Mouse (Mus musculus) heart, postnatal 14 days (tissue): ENCODE results near the gene Gal3st2. TPM values are rescaled to one million over a fixed set of nuclear protein-coding genes. Genes with fewer than 3 reads are reported as not detected.
"Not testable (repeated sequence)": the region's sequence is repeated elsewhere in the genome, so short reads cannot be mapped to it uniquely, and the experiment has no call there.

Experiments
- DNase-seq, 2 experiments: peaks; one replicate each; pipeline ENCODE4 v3.0.0; 2021 to 2022
- intact Hi-C: fragments of 180-260 bp; cut with DNase I; formaldehyde crosslinking; loops from one replicate; pipeline ENCODE4 v1.15.1; 2025
- total RNA-seq, 2 experiments: library from RNA; stranded (reverse); gene quantifications; 2 replicates each; pipeline ENCODE4 v1.2.3; 2021

Gal3st2 gene
- total RNA-seq, 2 experiments from 2014 or later = 1.1 to 1.5 TPM

GRCm38 (mm10) chr1:93857370-93857769 is 3.7 kb upstream of the Gal3st2 start:
- intact Hi-C loops = no loop called here
- DNase-seq = no peak

GRCm38 (mm10) chr1:93857991-93858390 is 3.1 kb upstream of the Gal3st2 start:
- DNase-seq = no peak
- intact Hi-C loops = no loop called here

- intact Hi-C loops = no loop called here
- DNase-seq = no peak
These were observed 1.5 kb upstream of the Gal3st2 start for GRCm38 (mm10) chr1:93859619-93860018.

- intact Hi-C loops, DNase-seq: not testable (repeated sequence)
These were observed 10.5 kb downstream of the Gal3st2 start for GRCm38 (mm10) chr1:93871594-93872105.

- DNase-seq, intact Hi-C loops: not testable (repeated sequence)
These were observed 13.3 kb downstream of the Gal3st2 start for GRCm38 (mm10) chr1:93874405-93874804.

- intact Hi-C loops, DNase-seq: not testable (repeated sequence)
These were observed 20.7 kb downstream of the Gal3st2 start for GRCm38 (mm10) chr1:93881778-93882177.

- intact Hi-C loops = loop anchor here (10.0 kb wide), 1 partner anchor 56 kb away; no protein-coding TSS in a partner anchor
These were observed 29.8 kb downstream of the Gal3st2 start for GRCm38 (mm10) chr1:93890936-93891335.

GRCm38 (mm10) chr1:93897395-93897794 is 36.3 kb downstream of the Gal3st2 start:
- intact Hi-C loops = loop anchor here (10.0 kb wide), 1 partner anchor 63 kb away; no protein-coding TSS in a partner anchor
- not testable (repeated sequence) for DNase-seq

More at GRCm38 (mm10) chr1:93890936-93891335, 29.8 kb downstream of the Gal3st2 start:
- DNase-seq = not testable (repeated sequence)

- intact Hi-C loops = not testable (repeated sequence)
- peak in 1 of 2 experiments; percentile 45 for DNase-seq
These were observed 40.2 kb downstream of the Gal3st2 start for GRCm38 (mm10) chr1:93901291-93901690.

- intact Hi-C loops, DNase-seq: not testable (repeated sequence)
These were observed 45.6 kb downstream of the Gal3st2 start for GRCm38 (mm10) chr1:93906690-93907089.

- DNase-seq, intact Hi-C loops: not testable (repeated sequence)
These were observed 48.0 kb downstream of the Gal3st2 start for GRCm38 (mm10) chr1:93908977-93909586.

GRCm38 (mm10) chr1:93911877-93912276 is 50.8 kb downstream of the Gal3st2 start:
- DNase-seq, intact Hi-C loops: not testable (repeated sequence)

GRCm38 (mm10) chr1:93917160-93917559 is 56.1 kb downstream of the Gal3st2 start:
- intact Hi-C loops, DNase-seq: not testable (repeated sequence)

GRCm38 (mm10) chr1:93918011-93918410 is 56.9 kb downstream of the Gal3st2 start, which contains the start of gene Gal3st2b:
Gal3st2b (plus strand) TSS chr1:93918311.
- intact Hi-C loops, DNase-seq: not testable (repeated sequence)

GRCm38 (mm10) chr1:93918775-93919174 is 57.7 kb downstream of the Gal3st2 start:
- DNase-seq, intact Hi-C loops: not testable (repeated sequence)

- DNase-seq, intact Hi-C loops: not testable (repeated sequence)
These were observed 58.2 kb downstream of the Gal3st2 start for GRCm38 (mm10) chr1:93919321-93919720.

- intact Hi-C loops, DNase-seq: not testable (repeated sequence)
These were observed 61.5 kb downstream of the Gal3st2 start for GRCm38 (mm10) chr1:93922609-93923008.

- DNase-seq, intact Hi-C loops: not testable (repeated sequence)
These were observed 62.0 kb downstream of the Gal3st2 start for GRCm38 (mm10) chr1:93923098-93923497.
